Mouse (Mus musculus) liver, adult (tissue): ENCODE data around the gene Pcbp3.

Experiments used
- GATA4 ChIP-seq: IDR thresholded peaks from 2 replicates; pipeline ENCODE4 v1.6.1; 2014; ENCODE audit warnings: mild to moderate bottlenecking, low read length; ENCODE audit not compliant: insufficient replicate concordance

Gene Pcbp3

DNA sequence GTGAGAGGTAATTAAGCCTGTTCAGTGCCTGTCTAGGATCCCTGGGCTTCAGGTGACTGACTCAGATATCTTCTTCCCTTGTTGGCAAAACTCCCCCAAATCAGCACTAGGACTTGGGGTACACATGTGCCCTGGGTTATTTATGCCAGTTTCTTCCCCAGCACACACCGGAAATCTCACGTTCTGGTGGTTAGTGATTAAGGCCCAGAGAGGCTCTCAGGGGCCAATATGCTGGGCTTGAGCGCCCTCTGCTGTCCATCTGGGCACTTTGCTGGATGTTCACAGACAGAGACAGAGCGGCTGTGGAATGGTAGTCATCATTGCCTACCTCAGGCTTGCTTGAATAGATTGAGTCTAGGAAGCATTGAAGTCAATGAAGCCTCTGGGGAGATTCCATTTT, 226.7 kb downstream of the Pcbp3 start:
- TF ChIP-seq GATA4, result no peak

DNA sequence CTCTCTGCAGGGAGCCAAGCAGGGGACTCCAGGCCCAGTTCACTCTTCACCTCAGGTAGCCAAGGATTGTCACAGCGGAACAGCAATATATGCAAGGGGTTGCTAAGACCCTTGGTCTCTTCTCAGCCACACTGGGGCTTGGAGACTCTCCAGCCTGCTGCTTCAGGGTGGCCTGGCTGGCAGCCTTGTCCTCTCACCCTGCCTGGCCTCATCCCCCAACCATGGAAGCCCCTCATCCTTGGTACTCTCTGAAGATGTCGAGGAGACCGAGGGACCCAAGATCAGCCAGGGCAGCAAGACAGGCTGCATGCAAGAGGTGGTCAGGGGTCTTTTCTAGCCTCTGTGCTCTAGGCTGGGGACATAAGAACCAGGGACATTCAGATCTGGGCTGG, 228.0 kb downstream of the Pcbp3 start:
- no peak for TF ChIP-seq GATA4

DNA sequence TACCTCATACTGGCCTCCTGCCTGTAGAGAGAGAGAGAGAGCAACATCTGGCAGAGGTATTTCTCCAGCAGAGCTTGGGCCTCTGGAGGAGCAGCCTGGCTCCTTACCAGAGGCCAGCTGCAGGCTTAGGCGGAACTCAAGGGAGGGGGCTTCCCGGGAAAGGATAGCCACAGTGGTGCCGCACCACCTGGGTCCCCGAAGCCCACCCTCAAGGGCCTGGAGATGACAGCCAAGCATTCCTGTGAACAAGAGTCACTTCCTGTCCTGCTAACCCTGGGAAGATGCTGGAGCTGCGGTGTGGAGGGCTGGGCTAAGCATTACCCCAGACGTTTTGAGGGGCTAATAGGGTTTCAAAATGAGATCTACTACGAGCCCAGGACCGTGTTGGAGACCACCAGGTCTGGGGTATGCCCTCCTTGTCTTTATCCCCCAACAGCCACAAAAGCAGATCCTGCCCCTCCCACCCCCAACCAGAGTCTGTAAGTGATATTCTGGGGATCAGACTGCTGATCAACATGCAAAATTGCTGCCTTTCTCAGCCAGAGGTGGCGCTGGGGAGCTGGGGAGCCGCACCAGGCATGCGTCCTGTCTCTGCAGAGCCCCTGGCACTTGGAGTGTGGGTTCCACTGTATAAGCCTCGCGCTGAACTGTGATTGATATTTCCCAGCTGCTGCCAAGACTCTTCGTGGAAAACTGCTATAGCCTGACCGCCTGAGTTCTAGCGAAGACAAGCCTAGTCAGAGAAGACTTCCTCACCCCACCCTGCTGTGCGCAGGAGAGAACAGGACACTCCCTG, 228.6 kb downstream of the Pcbp3 start:
- TF ChIP-seq GATA4, result no peak

DNA sequence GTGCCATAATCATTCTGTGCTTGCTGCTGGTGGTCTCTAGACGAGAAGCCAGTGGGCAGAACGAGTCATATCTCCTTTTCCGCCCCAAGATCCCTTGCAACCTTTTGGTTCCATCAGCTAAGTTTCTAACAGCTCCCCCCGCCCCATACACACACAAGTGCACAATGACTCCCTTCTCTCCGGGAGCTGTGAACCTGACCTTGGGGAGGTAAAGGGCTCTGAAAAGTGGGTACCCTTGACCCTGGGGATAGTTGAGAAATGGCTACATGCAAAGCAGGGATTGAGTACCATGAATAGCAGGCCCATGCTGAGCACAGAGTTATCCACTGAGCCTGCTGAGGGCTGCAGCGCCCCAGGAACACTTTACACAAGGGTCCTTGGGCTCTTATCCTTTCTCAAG, 229.3 kb downstream of the Pcbp3 start:
- no peak for TF ChIP-seq GATA4

DNA sequence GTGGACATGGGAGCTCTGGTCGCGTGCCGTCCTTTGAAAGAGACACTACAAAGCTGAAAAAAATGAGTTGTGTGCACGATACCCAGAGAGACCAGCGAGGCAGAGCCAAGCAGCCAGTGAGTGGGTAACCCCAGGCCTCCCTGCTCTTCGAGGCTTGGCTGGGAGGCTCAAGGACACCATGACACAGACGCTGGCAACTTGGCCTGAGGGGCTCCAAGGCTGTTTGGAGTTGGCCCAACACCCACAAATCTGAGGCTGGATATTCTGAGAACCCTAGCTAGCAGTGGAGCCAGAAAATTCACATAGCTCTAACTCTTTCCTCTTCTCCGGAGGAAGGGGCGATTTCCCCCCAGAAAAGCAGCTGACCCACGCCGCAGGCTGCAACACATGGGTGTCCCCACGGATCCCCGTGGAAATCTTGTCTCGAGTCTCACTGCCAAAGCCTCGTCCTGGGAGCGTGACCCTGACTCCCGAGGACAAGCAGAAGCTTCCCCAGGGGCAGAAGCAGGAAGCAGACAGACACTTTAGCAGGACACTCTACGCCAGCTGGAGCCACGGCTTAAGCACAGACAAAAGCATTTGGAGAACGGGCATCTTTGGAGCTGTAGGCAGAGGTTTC, 230.0 kb downstream of the Pcbp3 start:
- TF ChIP-seq GATA4, result no peak

DNA sequence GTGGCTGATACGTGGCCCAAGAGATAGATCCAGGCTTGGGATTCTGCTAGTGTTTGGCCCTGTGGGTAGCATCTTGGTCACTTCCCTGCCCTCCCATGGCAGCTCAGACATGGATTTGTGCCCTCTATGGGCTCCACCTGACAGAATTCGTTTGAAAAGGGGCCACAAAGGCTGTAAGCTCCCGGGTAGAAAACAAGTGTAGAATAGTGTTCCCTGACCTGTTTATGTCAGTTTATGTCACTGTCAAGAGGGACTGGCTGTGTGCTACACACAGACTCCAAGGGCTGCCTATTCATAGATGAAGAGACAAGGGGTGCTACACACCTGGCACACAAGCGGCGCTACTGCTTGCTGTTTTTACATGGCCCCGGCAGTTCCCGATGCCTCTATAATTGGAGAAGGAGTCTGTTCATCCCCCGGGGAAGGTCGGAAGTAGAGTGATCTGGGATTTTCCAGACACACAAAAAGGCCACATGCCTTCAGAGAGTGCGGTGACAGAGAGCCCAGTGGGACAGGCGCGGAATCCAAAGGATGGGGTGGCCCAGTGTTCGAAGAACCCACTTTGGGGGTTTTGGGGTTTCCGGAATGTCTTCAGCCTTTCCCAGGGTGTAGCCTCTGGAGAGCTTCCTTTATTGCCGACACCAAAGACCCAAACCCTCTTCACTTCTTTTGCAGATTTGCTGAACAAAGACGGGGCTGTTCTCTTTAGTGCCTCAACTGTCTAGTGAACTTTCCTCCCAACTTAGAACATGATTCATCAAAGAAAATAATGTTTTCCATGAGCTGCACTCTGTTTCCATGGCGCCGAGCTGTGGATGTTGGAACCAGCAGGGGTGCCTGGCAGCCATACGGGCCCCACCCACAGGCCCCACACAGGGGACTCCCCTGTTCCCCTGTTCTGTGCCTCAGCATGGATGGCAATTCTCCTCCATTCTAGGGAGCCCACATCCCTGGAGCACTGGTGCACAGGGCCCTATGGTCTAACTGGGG, 231.8 kb downstream of the Pcbp3 start:
- TF ChIP-seq GATA4, result no peak

DNA sequence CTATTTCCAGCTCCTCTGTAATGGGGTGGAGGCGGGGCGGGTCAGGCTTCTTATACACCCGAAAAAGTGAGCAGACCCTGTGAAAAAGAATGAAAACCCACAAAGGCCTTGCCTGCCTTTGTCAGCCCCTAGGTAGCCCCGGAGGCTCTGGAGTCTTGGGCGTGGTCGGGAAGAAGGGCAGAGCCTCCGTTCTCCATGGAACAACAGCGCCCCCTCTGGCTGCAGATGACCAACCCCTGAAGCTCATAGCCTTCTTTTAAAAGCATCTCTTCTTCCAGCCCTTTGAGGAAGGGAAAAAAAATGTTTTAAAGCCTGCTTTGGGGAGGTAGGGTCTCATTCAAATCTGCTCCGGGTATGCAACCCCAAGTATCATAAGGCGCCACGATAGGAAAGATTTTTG, 233.3 kb downstream of the Pcbp3 start:
- TF ChIP-seq GATA4, result no peak

DNA sequence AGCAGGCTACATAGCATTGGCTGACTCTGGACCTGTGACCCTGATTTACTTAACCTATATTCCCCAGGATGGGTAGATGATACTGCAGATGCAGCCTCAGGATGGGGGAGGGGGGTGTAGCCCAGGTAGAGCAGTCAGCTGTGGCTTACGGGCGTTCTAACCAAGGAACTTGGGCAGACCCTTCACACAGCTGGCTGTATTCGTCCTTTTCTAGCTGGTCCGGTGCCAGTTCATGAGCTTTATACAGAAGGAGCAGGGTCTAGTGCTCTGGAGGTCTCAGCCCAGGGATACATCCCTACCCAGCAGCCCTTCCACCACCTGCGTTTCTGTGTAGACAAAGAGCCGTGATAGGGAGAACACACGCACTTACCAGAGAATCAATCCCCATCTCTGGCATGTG, 234.4 kb downstream of the Pcbp3 start:
- TF ChIP-seq GATA4, result no peak

DNA sequence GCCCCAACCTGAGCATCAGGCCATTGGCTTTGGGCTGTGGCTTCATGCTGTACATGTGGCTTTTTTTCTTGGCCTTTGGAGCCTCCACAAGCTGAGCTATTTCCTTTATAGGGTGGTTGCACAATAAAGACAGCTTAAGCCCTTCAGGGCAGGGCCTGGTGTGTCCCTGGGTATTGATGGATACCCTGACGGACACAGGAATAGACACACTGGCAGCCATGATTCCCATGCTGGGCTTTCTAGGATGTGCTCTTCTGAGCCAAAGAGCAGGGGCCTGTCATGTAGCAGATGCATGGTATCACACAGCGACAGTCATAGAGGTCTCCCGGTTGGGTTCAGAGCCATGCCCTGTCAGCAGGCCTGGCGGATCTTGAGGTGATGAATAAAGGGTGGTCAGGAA, 234.8 kb downstream of the Pcbp3 start:
- no peak for TF ChIP-seq GATA4

DNA sequence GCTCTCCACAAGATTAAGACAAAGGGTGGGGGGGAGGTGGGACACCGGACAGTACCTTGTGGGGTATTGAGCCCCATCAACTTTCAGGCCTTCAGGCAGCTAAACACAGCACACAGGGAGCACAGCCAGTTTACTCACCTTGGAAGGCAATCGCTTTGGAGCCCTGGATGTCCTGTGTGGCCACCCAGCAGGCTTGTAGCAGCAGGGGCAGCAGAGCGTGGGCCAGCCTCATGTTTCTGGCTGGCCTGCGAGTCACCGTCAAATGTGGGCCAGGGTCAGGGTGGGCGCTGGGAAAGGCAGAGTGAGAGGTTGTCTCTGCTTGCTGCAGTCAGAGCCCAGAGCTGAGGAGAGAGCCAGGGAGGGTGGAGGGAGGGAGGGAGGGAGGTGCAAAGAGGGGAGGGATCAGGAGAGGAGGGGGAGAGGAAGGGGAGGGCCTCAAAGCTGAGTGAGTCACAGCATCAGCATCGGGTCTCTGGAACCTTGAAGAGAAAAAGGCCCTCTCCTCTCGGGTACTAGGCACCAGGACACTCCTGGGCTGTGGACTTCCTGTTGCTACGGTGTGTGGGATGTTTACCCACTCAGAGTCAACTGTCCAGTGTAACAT, 235.9 kb downstream of the Pcbp3 start, which contains the start of gene Col6a1:
TSS of gene Col6a1 (minus strand) at position 487 of the 604 bp plus-strand sequence.
- no peak for TF ChIP-seq GATA4

DNA sequence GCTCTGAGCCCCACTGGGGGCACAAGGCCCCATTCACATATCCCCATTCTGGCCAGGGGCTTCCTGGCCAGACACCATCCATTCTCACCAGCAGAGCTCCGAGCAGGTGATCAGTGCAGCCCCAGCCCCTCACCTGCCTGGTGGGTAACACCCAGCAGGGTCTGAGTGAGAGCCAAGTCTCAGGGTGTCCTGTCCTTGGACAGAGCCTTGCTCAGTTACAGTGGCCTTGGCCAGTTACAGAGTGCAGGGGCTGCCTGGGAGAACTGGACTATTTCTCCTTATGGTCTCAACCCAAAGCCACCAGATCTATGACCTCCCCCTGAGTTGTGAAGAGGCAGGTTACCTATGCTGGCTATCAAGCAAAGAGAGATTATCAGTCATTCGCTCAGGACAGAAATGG, 236.6 kb downstream of the Pcbp3 start:
- TF ChIP-seq GATA4, result no peak

DNA sequence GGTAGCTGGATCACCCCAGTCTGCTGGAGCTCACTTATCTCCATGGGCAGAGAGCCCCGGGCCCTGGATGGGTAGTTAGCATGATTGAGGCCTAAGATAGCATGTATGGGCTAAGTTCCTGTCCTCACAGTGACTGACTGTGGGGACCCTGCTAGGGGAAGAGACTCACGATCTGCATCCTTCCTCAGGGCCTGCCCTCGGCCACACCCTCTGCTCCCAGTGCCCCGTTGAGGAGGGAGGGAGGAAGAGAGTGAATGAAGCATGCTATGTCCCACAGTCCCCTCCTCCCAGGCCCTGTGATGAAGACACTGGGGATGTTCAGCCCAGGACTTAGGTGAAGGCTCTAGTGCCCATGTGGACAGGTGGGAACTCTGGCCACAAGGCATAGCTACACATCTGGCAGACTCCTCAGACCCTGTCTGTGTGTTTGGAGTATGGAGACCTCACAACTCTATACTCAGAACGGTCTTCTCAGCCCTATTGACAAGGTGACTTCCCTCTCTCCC, 237.4 kb downstream of the Pcbp3 start:
- TF ChIP-seq GATA4, result no peak

DNA sequence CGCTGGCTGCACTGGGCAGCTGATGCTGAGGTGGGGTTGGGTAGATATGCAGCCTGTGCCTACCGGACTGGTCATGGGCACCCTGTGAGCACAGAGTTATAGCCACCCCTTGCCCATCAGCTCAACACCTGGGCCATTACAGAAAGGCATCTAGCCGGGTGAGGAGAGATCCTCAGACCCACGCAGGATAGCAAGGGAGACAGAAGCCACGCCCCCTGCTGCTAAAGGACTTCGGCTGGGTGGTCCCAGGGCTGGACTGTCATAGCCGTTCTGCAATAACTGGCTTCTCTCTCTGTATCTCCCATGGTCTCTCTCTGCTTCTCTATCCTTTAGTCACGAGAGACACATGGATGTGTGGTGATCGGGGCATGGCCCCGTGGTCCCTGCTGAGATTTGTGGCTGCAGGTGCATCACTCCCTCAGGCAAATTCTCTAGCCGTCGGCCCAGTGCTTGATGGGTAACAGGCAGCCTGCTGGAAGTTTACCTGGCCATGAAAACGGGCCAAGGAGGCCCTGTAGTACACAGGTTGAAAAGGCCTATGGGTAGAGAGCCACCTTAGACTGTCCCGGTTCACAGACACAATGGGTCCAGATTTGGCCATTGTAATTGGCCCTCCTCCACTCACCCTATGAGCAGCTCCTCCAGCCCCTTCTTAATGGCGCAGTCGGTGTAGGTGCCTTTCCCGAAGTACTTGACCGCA, 238.8 kb downstream of the Pcbp3 start:
- no peak for TF ChIP-seq GATA4

DNA sequence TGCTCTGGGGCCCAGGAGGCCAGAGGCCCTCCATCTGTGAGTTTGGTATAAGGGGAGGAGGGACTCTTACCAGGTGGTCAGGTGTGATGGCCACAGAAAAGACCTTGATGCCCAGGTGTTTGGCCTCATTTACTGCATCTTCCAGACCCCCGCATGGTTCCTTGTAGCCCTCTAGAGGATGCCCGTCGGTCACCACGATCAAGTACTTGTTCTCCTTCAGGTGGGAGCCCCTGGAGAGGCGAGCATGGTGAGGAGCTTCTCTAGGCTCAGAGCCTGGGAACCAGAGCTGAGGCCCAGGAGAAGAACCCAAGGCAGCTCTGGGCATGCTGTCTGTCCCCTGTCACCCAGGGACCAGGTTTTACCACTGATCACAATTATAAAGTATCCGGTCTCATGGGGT, 239.9 kb downstream of the Pcbp3 start:
- TF ChIP-seq GATA4, result no peak
